Mouse (Mus musculus) CH12F3 (cell line): ENCODE data around the gene Scn3a.
"Not testable (repeated sequence)": the region's sequence is repeated elsewhere in the genome, so short reads cannot be mapped to it uniquely, and the experiment has no call there.

Source experiments
- in situ Hi-C: fragments of 300-500 bp; cut with MboI; formaldehyde crosslinking; loops from 2 replicates; pipeline ENCODE4 v1.14.3; 2020; ENCODE audit warnings: low sequenced_read_pairs

Scn3a gene

GRCm38 (mm10) chr2:65516703-65517102 lies 50.7 kb downstream of the Scn3a start:
- in situ Hi-C loops = no loop called here

- in situ Hi-C loops = no loop called here
Observed at GRCm38 (mm10) chr2:65508217-65508616, 59.2 kb downstream of the Scn3a start.

GRCm38 (mm10) chr2:65490450-65490849 lies 77.0 kb downstream of the Scn3a start:
- in situ Hi-C loops = no loop called here

- in situ Hi-C loops = no loop called here
Observed at GRCm38 (mm10) chr2:65483434-65483833, 84.0 kb downstream of the Scn3a start.

- in situ Hi-C loops = no loop called here
Observed at GRCm38 (mm10) chr2:65481007-65481672, 86.3 kb downstream of the Scn3a start.

- in situ Hi-C loops = no loop called here
Observed at GRCm38 (mm10) chr2:65471311-65471882, 96.0 kb downstream of the Scn3a start.

- in situ Hi-C loops = no loop called here
Observed at GRCm38 (mm10) chr2:65465694-65466093, 101.7 kb downstream of the Scn3a start.

GRCm38 (mm10) chr2:65453763-65454162 lies 113.7 kb downstream of the Scn3a start:
- in situ Hi-C loops = no loop called here

GRCm38 (mm10) chr2:65451401-65452078 lies 115.9 kb downstream of the Scn3a start:
- in situ Hi-C loops = not testable (repeated sequence)

GRCm38 (mm10) chr2:65450449-65451360 lies 116.7 kb downstream of the Scn3a start:
- in situ Hi-C loops = no loop called here

GRCm38 (mm10) chr2:65449126-65449828 lies 118.2 kb downstream of the Scn3a start:
- in situ Hi-C loops = no loop called here

- in situ Hi-C loops = no loop called here
Observed at GRCm38 (mm10) chr2:65443082-65443481, 124.3 kb downstream of the Scn3a start.

- in situ Hi-C loops = no loop called here
Observed at GRCm38 (mm10) chr2:65441566-65441965, 125.9 kb downstream of the Scn3a start.

- in situ Hi-C loops = no loop called here
Observed at GRCm38 (mm10) chr2:65441110-65441509, 126.3 kb downstream of the Scn3a start.

GRCm38 (mm10) chr2:65436917-65437316 lies 130.5 kb downstream of the Scn3a start:
- in situ Hi-C loops = no loop called here

- in situ Hi-C loops = no loop called here
Observed at GRCm38 (mm10) chr2:65423501-65423900, 143.9 kb downstream of the Scn3a start.

GRCm38 (mm10) chr2:65421259-65422255 lies 145.9 kb downstream of the Scn3a start:
- in situ Hi-C loops = no loop called here

- in situ Hi-C loops = loop anchor here (10.0 kb wide), 1 partner anchor 146 kb away; the partner anchor contains the start of gene Scn3a
Observed at GRCm38 (mm10) chr2:65418608-65419007, 148.8 kb downstream of the Scn3a start.

GRCm38 (mm10) chr2:65416535-65416934 lies 150.9 kb downstream of the Scn3a start:
- in situ Hi-C loops = loop anchor here (10.0 kb wide), 1 partner anchor 148 kb away; the partner anchor contains the start of gene Scn3a
